Mouse (Mus musculus) megakaryocyte, embryonic 14.5 days (primary cell): Measurements from ENCODE around the gene Sod2. TPM values are rescaled to one million over a fixed set of nuclear protein-coding genes. Genes with fewer than 3 reads are reported as not detected.
A peak's percentile ranks its signal among the peaks of the same experiment; 100 is the strongest.
"Not testable (repeated sequence)": the region's sequence is repeated elsewhere in the genome, so short reads cannot be mapped to it uniquely, and the experiment has no call there.

ENCODE experiments used
- H3K27me3 ChIP-seq: replicated peaks from 2 replicates; pipeline ENCODE3; 2012; ENCODE audit warnings: inconsistent platforms
- H3K36me3 ChIP-seq: replicated peaks from 2 replicates; pipeline ENCODE3; 2012; ENCODE audit warnings: low read length, inconsistent platforms, mixed read lengths
- H3K4me1 ChIP-seq: 2 replicates; pipeline ENCODE4 v1.6.1; 2012; ENCODE audit warnings: inconsistent platforms
- H3K4me3 ChIP-seq: replicated peaks from 2 replicates; pipeline ENCODE3; 2012; ENCODE audit warnings: moderate library complexity, mild to moderate bottlenecking, inconsistent platforms
- H3K9me3 ChIP-seq: 2 replicates; pipeline ENCODE4 v1.6.1; 2012; ENCODE audit warnings: inconsistent platforms
- FLI1 ChIP-seq: IDR thresholded peaks from 2 replicates; pipeline ENCODE4 v1.6.1; 2012; ENCODE audit warnings: low read length, inconsistent platforms, mixed read lengths
- GATA1 ChIP-seq: IDR thresholded peaks from 3 replicates; pipeline ENCODE4 v1.6.1; 2012; ENCODE audit warnings: mixed read lengths, low read length, inconsistent platforms, borderline replicate concordance
- polyA plus RNA-seq: library from polyadenylated mRNA; stranded (reverse); fragments of >175 nt; gene quantifications from 2 replicates; pipeline ENCODE4 v1.2.3, GENCODE M21; 2012; ENCODE audit warnings: low replicate concordance; ENCODE audit not compliant: insufficient read depth

Gene Sod2
- polyA plus RNA-seq, 1 experiment, result 237 TPM

GRCm38 (mm10) chr17:13008528-13008927, 1.9 kb downstream of the Sod2 start:
- Histone ChIP-seq H3K4me3 (peak overlapping the region; percentile 100), H3K27me3 (no peaks in the 10 kb centered on the region), H3K9me3 (no peaks in the 10 kb centered on the region), H3K4me1 (peaks cover 25% of the 10 kb centered on the region), H3K36me3 (peaks cover 28% of the 10 kb centered on the region)
- TF ChIP-seq FLI1, result no peak
- no peak for TF ChIP-seq GATA1

- peaks cover 41% of the 10 kb centered on the region for H3K36me3 ChIP-seq
- H3K9me3 ChIP-seq, result no peaks in the 10 kb centered on the region
- no peaks in the 10 kb centered on the region for H3K27me3 ChIP-seq
- H3K4me1 ChIP-seq, result peaks cover 22% of the 10 kb centered on the region
- no peak overlapping the region for H3K4me3 ChIP-seq
- no peak for TF ChIP-seq GATA1
- TF ChIP-seq FLI1, result no peak
Measured at GRCm38 (mm10) chr17:13009887-13010286, 3.2 kb downstream of the Sod2 start.

- no peak for TF ChIP-seq FLI1
- TF ChIP-seq GATA1, result no peak
- Histone ChIP-seq H3K4me1 (peaks cover 15% of the 10 kb centered on the region), H3K9me3 (no peaks in the 10 kb centered on the region), H3K27me3 (no peaks in the 10 kb centered on the region), H3K36me3 (peaks cover 57% of the 10 kb centered on the region), H3K4me3 (no peak overlapping the region)
Measured at GRCm38 (mm10) chr17:13013316-13013715, 6.7 kb downstream of the Sod2 start.

- not testable (repeated sequence) for H3K4me1 ChIP-seq, H3K4me3 ChIP-seq, H3K27me3 ChIP-seq, H3K9me3 ChIP-seq, H3K36me3 ChIP-seq
Measured at GRCm38 (mm10) chr17:13036627-13037192, 30.1 kb downstream of the Sod2 start.

- not testable (repeated sequence) for H3K4me1 ChIP-seq, H3K9me3 ChIP-seq, H3K4me3 ChIP-seq, H3K36me3 ChIP-seq, H3K27me3 ChIP-seq
Measured at GRCm38 (mm10) chr17:13043846-13044673, 37.4 kb downstream of the Sod2 start.

- not testable (repeated sequence) for H3K4me1 ChIP-seq, H3K9me3 ChIP-seq, H3K36me3 ChIP-seq, H3K4me3 ChIP-seq, H3K27me3 ChIP-seq
Measured at GRCm38 (mm10) chr17:13052124-13052813, 45.6 kb downstream of the Sod2 start, which contains the start of gene Gpr31b. Gene Gpr31b, minus strand, starts transcription at chr17:13052296.

- H3K36me3 ChIP-seq, H3K9me3 ChIP-seq, H3K4me1 ChIP-seq: not testable (repeated sequence)
Measured at GRCm38 (mm10) chr17:13060804-13061203, 54.2 kb downstream of the Sod2 start, which contains the start of gene Tcp10b. Gene Tcp10b, plus strand, starts transcription at chr17:13061104.

GRCm38 (mm10) chr17:13062882-13063281, 56.2 kb downstream of the Sod2 start:
- not testable (repeated sequence) for H3K36me3 ChIP-seq, H3K9me3 ChIP-seq

More at GRCm38 (mm10) chr17:13060804-13061203, 54.2 kb downstream of the Sod2 start, which contains the start of gene Tcp10b:
- H3K27me3 ChIP-seq, H3K4me3 ChIP-seq: not testable (repeated sequence)

GRCm38 (mm10) chr17:13067864-13068385, 61.3 kb downstream of the Sod2 start:
- H3K27me3 ChIP-seq, H3K9me3 ChIP-seq, H3K36me3 ChIP-seq, H3K4me1 ChIP-seq, H3K4me3 ChIP-seq: not testable (repeated sequence)

More at GRCm38 (mm10) chr17:13062882-13063281, 56.2 kb downstream of the Sod2 start:
- H3K27me3 ChIP-seq, H3K4me3 ChIP-seq, H3K4me1 ChIP-seq: not testable (repeated sequence)

GRCm38 (mm10) chr17:13069227-13069626, 62.6 kb downstream of the Sod2 start:
- not testable (repeated sequence) for H3K9me3 ChIP-seq, H3K4me3 ChIP-seq, H3K27me3 ChIP-seq, H3K4me1 ChIP-seq, H3K36me3 ChIP-seq

Other genes with a start within 250 kb of the Sod2 start
- 0.42 and 1.0 TPM in 2 replicates for gene Igf2r, start 237.2 kb upstream of the Sod2 start, polyA plus RNA-seq
- gene Mas1, start 138.7 kb upstream of the Sod2 start, polyA plus RNA-seq, result not detected in 2 replicates
- gene Mrgprh, start 130.8 kb upstream of the Sod2 start, polyA plus RNA-seq, result not detected in 2 replicates
- gene Pnldc1, start 96.6 kb upstream of the Sod2 start, polyA plus RNA-seq, result not detected in 2 replicates
- gene Tcp1, start 91.1 kb upstream of the Sod2 start, polyA plus RNA-seq, result 12.9 and 20.7 TPM in 2 replicates
- gene Mrpl18, start 90.5 kb upstream of the Sod2 start, polyA plus RNA-seq, result 21.3 and 86.7 TPM in 2 replicates
- not detected in 2 replicates for gene Acat3, start 66.2 kb upstream of the Sod2 start, polyA plus RNA-seq
- gene Acat2, start 46.1 kb upstream of the Sod2 start, polyA plus RNA-seq, result 6.8 and 29.7 TPM in 2 replicates
- gene Wtap, start 12.7 kb upstream of the Sod2 start, polyA plus RNA-seq, result 5.3 and 15.9 TPM in 2 replicates
- gene Gpr31b, start 45.5 kb downstream of the Sod2 start, polyA plus RNA-seq, result not detected in 2 replicates
- gene Tcp10b, start 54.3 kb downstream of the Sod2 start, polyA plus RNA-seq, result 0.56 TPM in 1 of 2 replicates, not detected in the other
- gene Unc93a, start 125.0 kb downstream of the Sod2 start, polyA plus RNA-seq, result 0.55 TPM in 1 of 2 replicates, not detected in the other
- gene Smok2a, start 214.3 kb downstream of the Sod2 start, polyA plus RNA-seq, result not detected in 2 replicates
- gene Smok2b, start 223.4 kb downstream of the Sod2 start, polyA plus RNA-seq, result not detected in 2 replicates